Mouse (Mus musculus) left cerebral cortex, adult 8-10 months (tissue): Measurements from ENCODE around the gene Fhad1. TPM values are rescaled to one million over a fixed set of nuclear protein-coding genes. Genes with fewer than 3 reads are reported as not detected.

Experiments used
- DNase-seq, 2 experiments: peaks; one replicate each; pipeline ENCODE4 v3.0.0; 2022; ENCODE audit warnings: low spot score in 2 of 2
- total RNA-seq, 4 experiments: library from RNA; stranded (reverse); gene quantifications; 2 replicates each; pipeline ENCODE4 v1.2.4; 2022

Gene Fhad1
- total RNA-seq, 4 experiments from 2014 or later: 6.4 to 11.9 (median 8.2) TPM

- DNase-seq: no peak
Observed at GRCm38 (mm10) chr4:141978582-141978981, 36.3 kb downstream of the Fhad1 start.

GRCm38 (mm10) chr4:141977346-141977745 lies 37.5 kb downstream of the Fhad1 start:
- DNase-seq: peak in 1 of 2 experiments; percentile 1

GRCm38 (mm10) chr4:141976163-141976562 lies 38.7 kb downstream of the Fhad1 start:
- DNase-seq: peak in 1 of 2 experiments; percentile 17

DNA sequence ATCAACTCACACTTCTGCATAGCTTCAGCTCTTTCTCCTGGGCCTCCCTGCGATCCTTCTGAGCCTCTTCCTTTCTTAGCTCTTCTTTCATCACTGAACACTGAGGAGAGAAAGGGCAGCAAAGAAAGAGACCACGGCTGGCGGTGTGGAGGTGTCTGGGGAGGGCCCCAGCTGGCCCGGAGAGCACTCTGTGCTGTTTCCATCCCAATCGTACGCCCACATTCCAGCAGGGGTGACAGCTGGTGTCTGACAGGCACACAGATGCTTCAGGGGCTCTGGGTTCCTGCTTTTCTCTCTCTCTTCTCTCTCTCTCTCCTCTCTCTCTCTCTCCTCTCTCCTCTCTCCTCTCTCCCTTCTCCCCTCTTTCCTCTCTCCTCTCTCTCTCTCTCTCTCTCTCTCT lies 50.3 kb downstream of the Fhad1 start:
- peak in 1 of 2 experiments; percentile 80 for DNase-seq

GRCm38 (mm10) chr4:141963907-141964306 lies 51.0 kb downstream of the Fhad1 start:
- no peak for DNase-seq

DNA sequence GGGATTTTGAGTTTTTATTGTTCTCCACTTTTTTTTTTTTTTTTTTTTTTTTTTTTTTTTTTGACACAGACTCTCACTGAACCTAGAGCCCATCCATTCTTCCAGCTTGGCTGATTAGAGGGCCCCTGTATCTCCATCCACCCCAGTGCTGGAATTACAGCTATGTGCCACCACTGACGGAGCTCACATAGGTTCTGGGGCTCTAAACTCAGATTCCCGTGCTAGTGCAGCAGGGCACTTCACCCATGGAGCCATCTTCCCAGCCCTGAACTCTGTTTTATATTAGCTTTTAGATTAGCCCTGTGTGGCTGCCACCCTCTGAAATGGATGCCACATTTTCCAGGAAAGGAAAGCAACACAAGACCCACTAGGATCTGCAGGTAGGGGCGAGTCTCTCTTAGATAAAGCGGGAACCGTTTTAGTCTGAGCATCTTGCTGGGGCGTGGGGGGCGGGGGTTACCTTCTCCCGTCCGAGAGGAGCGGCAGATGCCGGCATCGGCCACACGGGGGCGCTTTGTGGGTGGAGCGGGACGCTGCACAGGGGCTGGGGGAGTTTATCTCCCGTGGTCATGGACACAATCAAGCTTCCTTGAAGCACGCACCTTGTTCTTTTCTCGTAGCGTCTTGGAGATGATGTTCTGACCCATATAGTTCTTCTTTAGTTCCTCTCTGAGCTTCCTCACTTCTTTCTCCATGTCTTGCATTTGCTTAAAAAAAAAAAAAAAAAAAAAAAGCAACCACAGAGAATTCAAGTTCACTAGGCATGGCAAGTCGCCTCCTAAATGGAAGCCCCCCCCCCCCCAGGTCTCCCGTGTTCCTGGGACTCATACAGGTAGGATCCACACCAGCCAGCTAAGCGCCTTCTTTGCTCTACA lies 51.8 kb downstream of the Fhad1 start:
- DNase-seq: peak in 1 of 2 experiments; percentile 7

GRCm38 (mm10) chr4:141960037-141960436 lies 54.8 kb downstream of the Fhad1 start:
- peak in 1 of 2 experiments; percentile 24 for DNase-seq

- no peak for DNase-seq
Observed at GRCm38 (mm10) chr4:141959615-141960014, 55.3 kb downstream of the Fhad1 start.

GRCm38 (mm10) chr4:141958614-141959375 lies 56.1 kb downstream of the Fhad1 start:
- peak in 1 of 2 experiments; percentile 40 for DNase-seq

- peak; percentile 55 to 75 for DNase-seq
Observed at GRCm38 (mm10) chr4:141958188-141958587, 56.7 kb downstream of the Fhad1 start.

DNA sequence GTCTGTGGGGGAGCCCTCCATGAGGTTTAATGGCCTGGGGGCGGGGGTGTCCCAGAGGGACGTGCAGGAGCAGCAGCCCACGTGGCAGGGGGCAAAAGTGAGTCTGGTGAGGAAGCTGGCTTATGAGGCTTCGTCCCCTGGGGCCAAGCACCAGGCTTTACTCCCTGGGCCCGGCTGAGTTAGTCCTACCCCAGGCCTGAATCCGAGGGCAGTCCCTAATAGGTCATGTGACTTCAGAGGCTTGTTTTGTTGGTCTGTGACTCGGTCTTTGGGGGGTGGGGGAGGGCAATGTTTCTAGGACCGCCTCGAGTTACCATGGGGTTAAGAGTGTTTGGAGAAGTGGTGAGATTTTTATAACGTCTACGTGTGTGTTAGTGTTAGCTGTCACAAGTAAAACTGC lies 57.1 kb downstream of the Fhad1 start:
- no peak for DNase-seq

- DNase-seq: peak in 1 of 2 experiments; percentile 3
Observed at GRCm38 (mm10) chr4:141956931-141957330, 58.0 kb downstream of the Fhad1 start.

DNA sequence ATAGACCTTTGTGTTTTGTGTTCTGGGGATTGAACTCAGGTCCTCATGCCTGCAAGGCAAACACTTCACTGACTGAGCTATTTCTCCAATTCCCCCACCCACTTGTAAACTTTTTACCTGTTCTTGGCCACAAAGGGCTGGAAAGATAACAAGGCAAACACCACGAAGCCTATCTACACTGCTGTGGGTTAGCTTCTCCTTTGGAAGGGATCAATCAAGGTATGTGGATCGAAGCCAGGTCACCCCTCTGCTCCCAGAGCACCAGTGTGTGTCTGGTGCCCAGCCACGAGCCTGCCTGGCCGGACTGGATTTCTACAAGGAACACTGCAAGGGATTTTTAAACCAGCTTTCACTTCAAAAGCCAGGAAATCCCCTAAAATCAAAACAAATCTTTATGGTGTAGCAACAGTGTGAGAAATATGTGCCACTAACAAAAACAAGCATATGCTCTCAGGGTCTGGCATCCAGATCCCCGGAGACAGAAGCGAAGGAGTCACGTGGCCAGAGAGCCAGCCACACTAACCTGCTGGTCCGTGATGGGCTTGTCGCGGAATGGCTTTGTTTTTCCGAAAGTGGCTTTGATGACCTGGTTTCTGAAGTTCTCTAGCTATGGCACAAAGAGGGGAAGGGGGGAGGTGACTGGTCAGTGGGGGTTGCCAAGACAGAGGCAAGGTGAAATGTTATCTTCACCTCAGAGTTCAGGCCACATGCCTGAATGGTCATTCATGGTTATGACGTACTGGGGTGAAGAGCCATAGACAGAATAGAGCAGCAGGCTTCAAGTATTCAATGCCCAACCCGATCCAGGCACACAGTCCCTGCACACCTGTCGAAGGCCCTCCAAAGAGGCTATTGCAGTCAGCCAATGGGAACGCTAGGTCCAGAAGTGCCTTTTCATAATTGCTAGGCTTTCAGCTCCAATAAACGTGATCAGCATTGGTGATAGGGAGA lies 59.8 kb downstream of the Fhad1 start:
- DNase-seq: peak in 1 of 2 experiments; percentile 8

DNA sequence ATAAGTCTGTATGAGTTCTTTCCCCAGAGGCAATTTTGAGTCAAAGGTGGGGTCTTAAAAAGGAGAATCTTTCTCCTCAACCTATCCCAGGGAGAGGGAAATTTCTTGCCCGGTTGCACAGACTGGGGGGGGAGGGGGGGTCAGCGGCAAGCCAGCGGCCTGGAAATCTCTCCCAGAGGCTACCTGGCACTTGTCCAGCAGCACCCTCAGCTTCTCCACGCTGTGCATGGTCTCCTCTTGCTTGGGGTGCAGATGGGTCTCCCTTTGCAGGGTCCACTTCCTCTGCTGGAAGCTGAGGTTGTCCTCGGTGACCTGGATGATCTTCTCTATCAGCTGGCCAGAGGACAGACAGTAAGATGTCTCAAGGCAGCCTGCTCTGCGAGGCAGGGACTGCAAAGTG lies 61.0 kb downstream of the Fhad1 start:
- DNase-seq: peak in 1 of 2 experiments; percentile 15

GRCm38 (mm10) chr4:141953291-141953690 lies 61.6 kb downstream of the Fhad1 start:
- DNase-seq: peak in 1 of 2 experiments; percentile 9

GRCm38 (mm10) chr4:141952824-141953223 lies 62.1 kb downstream of the Fhad1 start:
- DNase-seq: peak in 1 of 2 experiments; percentile 17

- DNase-seq: peak in 1 of 2 experiments; percentile 65
Observed at GRCm38 (mm10) chr4:141952114-141952513, 62.8 kb downstream of the Fhad1 start.

DNA sequence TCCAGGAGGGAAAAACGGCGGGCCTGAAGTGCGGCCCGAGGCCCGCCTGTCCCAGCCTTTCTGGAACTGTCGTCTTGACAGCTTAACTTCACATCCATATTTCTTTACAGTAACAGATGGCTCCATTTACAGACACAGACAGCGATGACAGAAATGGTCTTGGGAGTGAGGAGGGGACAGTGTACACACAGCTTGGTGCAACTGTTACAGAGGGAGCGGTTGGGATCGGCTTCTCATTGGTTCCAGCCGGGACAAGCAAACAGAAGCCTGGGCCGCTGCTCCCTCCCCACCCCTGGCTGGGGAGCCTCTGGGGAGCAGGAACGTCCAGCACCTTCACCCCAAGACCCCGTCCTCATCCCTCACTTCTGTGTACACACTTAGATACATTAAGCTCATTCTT lies 65.4 kb downstream of the Fhad1 start:
- DNase-seq: peak in 1 of 2 experiments; percentile 11

DNA sequence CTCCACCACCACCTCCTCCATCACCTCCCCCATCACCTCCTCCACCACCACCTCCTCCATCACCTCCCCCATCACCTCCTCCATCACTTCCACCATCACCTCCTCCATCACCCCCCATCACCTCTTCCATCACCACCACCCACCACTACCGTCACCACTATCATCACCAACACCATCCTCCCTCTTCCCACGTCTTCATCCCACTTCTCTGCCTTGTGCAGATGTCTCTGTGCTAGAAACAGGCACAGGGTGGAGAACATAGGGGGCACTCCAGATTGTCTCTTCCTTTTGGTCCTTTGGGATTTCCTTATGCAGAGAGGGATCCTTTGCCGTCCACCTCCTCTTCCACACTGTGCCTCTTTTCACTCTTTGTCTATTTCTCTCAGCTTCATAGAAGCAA lies 66.1 kb downstream of the Fhad1 start:
- no peak for DNase-seq

GRCm38 (mm10) chr4:141942403-141942802 lies 72.5 kb downstream of the Fhad1 start:
- no peak for DNase-seq

DNA sequence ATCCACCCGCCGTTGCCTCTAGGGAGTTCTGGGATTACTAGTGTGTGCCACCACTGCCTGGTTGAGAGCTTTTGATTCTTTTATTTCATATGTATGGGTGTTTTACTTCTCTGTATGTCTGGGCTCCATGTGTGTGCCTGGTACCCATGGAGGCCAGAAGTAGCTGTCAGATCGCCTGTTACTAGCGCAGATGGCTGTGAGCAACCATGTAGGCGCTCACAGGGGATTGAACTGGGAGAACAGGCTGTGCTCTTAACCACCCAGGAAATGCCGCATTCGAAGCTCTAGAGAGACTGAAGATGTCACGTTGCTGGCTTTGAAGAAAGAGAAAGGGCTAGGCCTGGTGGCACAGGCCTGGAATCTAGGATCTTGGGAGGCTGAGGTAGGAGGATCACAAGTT lies 73.6 kb downstream of the Fhad1 start:
- no peak for DNase-seq
